Mouse (Mus musculus) limb, embryonic 14.5 days (tissue): Measurements from ENCODE around the gene Rab17. TPM values are rescaled to one million over a fixed set of nuclear protein-coding genes. Genes with fewer than 3 reads are reported as not detected.

Experiments used
- ATAC-seq: fragments of 200-750 bp; cut with Nextera tagmentation; 2 replicates; pipeline ENCODE4 v1.8.0; 2017; ENCODE audit warnings: low read depth, moderate number of reproducible peaks, moderate TSS enrichment; ENCODE audit not compliant: low FRiP score
- DNase-seq: peaks from one replicate; pipeline ENCODE4 v3.0.0-alpha.2; 2015; ENCODE audit warnings: low spot score
- H3K27ac ChIP-seq: fragments of 300-500 bp; sonication (generic); replicated peaks from 2 replicates; pipeline ENCODE4 v1.5.1; 2014; ENCODE audit warnings: low read depth, mild to moderate bottlenecking, low read length, moderate library complexity, mixed read lengths
- H3K27me3 ChIP-seq: fragments of 300-500 bp; sonication (generic); 2 replicates; pipeline ENCODE4 v1.6.1; 2014; ENCODE audit warnings: low read length, mixed read lengths; ENCODE audit not compliant: control insufficient read depth, insufficient read depth
- H3K36me3 ChIP-seq: fragments of 300-500 bp; sonication (generic); 2 replicates; pipeline ENCODE4 v1.6.1; 2014; ENCODE audit warnings: mild to moderate bottlenecking, low read length, moderate library complexity, mixed read lengths; ENCODE audit not compliant: control insufficient read depth, insufficient read depth
- H3K4me1 ChIP-seq: fragments of 300-500 bp; sonication (generic); 2 replicates; pipeline ENCODE4 v1.6.1; 2014; ENCODE audit warnings: antibody characterized with exemption, low read length, mixed read lengths; ENCODE audit not compliant: control insufficient read depth, insufficient read depth
- H3K4me2 ChIP-seq: fragments of 300-500 bp; sonication (generic); replicated peaks from 2 replicates; pipeline ENCODE4 v1.6.1; 2014; ENCODE audit warnings: low read depth, mild to moderate bottlenecking, low read length, moderate library complexity; ENCODE audit not compliant: severe bottlenecking
- H3K4me3 ChIP-seq: fragments of 300-500 bp; sonication (generic); replicated peaks from 2 replicates; pipeline ENCODE4 v1.5.1; 2014; ENCODE audit warnings: low read length
- H3K9ac ChIP-seq: fragments of 300-500 bp; sonication (generic); 2 replicates; pipeline ENCODE4 v1.6.1; 2014; ENCODE audit warnings: mild to moderate bottlenecking, low read depth, low read length, moderate library complexity; ENCODE audit not compliant: severe bottlenecking
- H3K9me3 ChIP-seq: fragments of 300-500 bp; sonication (generic); 2 replicates; pipeline ENCODE4 v1.6.1; 2016; ENCODE audit warnings: low read length; ENCODE audit not compliant: control insufficient read depth
- POLR2A ChIP-seq: fragments of 200-500 bp; IDR thresholded peaks from 2 replicates; pipeline ENCODE4 v1.8.0; 2012; ENCODE audit warnings: inconsistent platforms, mild to moderate bottlenecking, moderate library complexity, borderline replicate concordance; ENCODE audit not compliant: insufficient read depth, insufficient read length; ENCODE audit errors: extremely low read depth
- WGBS: fragments of 180-500 bp; shearing (Covaris S2); extraction: QIAGEN DNeasy Blood & Tissue Kit; methylation state at CpG from one replicate; pipeline ENCODE4 v1.1.7; 2014; 5-methylcytosine and 5-hydroxymethylcytosine counted together
- polyA plus RNA-seq, 2 experiments: library from polyadenylated mRNA; depleted of rRNA in 1 of 2; stranded (reverse) in 1 of 2; unstranded in 1 of 2; fragments of >200 nt; fragmentation: Nextera tagmentation in 1 of 2; extraction: Ambion mirVana in 1 of 2; gene quantifications; 2 replicates each; pipeline versions ENCODE4 v1.2.1 to v1.2.3; 2012 to 2014

Gene Rab17
- polyA plus RNA-seq, 2 experiments = 0.78 to 1.0 TPM

- Histone ChIP-seq H3K4me1 (peaks cover 9% of the 10 kb centered on the region), H3K9me3 (no peaks in the 10 kb centered on the region), H3K4me2 (no peak overlapping the region), H3K4me3 (no peak overlapping the region), H3K27me3 (no peaks in the 10 kb centered on the region), H3K36me3 (no peaks in the 10 kb centered on the region), H3K9ac (no peak overlapping the region), H3K27ac (no peak overlapping the region)
- 52% methylated on average over 17 of the region's 17 CpGs for WGBS
- DNase-seq (no peak), ATAC-seq (no peak)
- no peak for TF ChIP-seq POLR2A
These were observed 59.8 kb downstream of the Rab17 start for GRCm38 (mm10) chr1:90909631-90910152.

- Histone ChIP-seq H3K27ac (no peak overlapping the region), H3K4me2 (no peak overlapping the region), H3K4me1 (peaks cover 10% of the 10 kb centered on the region), H3K9me3 (no peaks in the 10 kb centered on the region), H3K9ac (no peak overlapping the region), H3K4me3 (no peak overlapping the region), H3K36me3 (no peaks in the 10 kb centered on the region), H3K27me3 (no peaks in the 10 kb centered on the region)
- ATAC-seq (no peak), DNase-seq (no peak)
- TF ChIP-seq POLR2A = no peak
These were observed 60.3 kb downstream of the Rab17 start for GRCm38 (mm10) chr1:90909161-90909560.

Other genes with a start within 250 kb of the Rab17 start
- 291 and 326 TPM in 2 replicates for gene Col6a3, start 125.7 kb downstream of the Rab17 start, polyA plus RNA-seq (2012; rRNA removed)
- 204 and 224 TPM in 2 replicates for gene Col6a3, start 125.7 kb downstream of the Rab17 start, polyA plus RNA-seq (2014; fragmentation: Nextera tagmentation; extraction: Ambion mirVana)
- gene Mlph, start 54.6 kb downstream of the Rab17 start, polyA plus RNA-seq (2012; rRNA removed) = 1.2 and 1.3 TPM in 2 replicates
- 0.32 and 1.5 TPM in 2 replicates for gene Mlph, start 54.6 kb downstream of the Rab17 start, polyA plus RNA-seq (2014; fragmentation: Nextera tagmentation; extraction: Ambion mirVana)
- gene Prlh, start 16.6 kb downstream of the Rab17 start, polyA plus RNA-seq (2012; rRNA removed) = not detected in 2 replicates
- not detected in 2 replicates for gene Prlh, start 16.6 kb downstream of the Rab17 start, polyA plus RNA-seq (2014; fragmentation: Nextera tagmentation; extraction: Ambion mirVana)
- gene Lrrfip1, start 29.1 kb upstream of the Rab17 start, polyA plus RNA-seq (2012; rRNA removed) = 27.6 and 41.6 TPM in 2 replicates
- gene Lrrfip1, start 29.1 kb upstream of the Rab17 start, polyA plus RNA-seq (2014; fragmentation: Nextera tagmentation; extraction: Ambion mirVana) = 41.6 and 44.3 TPM in 2 replicates
- 0.51 and 0.60 TPM in 2 replicates for gene Rbm44, start 175.4 kb upstream of the Rab17 start, polyA plus RNA-seq (2012; rRNA removed)
- gene Rbm44, start 175.4 kb upstream of the Rab17 start, polyA plus RNA-seq (2014; fragmentation: Nextera tagmentation; extraction: Ambion mirVana) = 0.78 and 0.95 TPM in 2 replicates
- gene Ramp1, start 210.2 kb upstream of the Rab17 start, polyA plus RNA-seq (2012; rRNA removed) = 4.4 and 4.6 TPM in 2 replicates
- gene Ramp1, start 210.2 kb upstream of the Rab17 start, polyA plus RNA-seq (2014; fragmentation: Nextera tagmentation; extraction: Ambion mirVana) = 5.9 and 7.1 TPM in 2 replicates